ENCODE assay signal across 26 mouse cellular contexts in genomic region chr6:12445486-12445885, GRCm38 (mm10).
DNase-seq lines count a peak whose midpoint lies in the region; ATAC-seq and TF ChIP-seq lines count a peak whose summit lies in the region.
"Had no signal": no experiment of that assay in that cellular context is flagged by ENCODE, and none has a peak within 500 bp of the region (broad histone marks: within the 10 kb centered on the region; RNA-seq: fewer than 3 reads in every experiment).

No protein-coding gene starts in this region.

- H3K9ac ChIP-seq in MEL (ENCODE audit: control insufficient read depth, low read depth, low read length, poor library complexity, severe bottlenecking) = no peak overlapping the region
- H3K9ac ChIP-seq: forebrain, embryonic 13.5 days; heart, embryonic 13.5 days; hindbrain, embryonic 12.5 days; hindbrain, embryonic 15.5 days had no signal

- DNase-seq in A20 (ENCODE audit: low read depth, low spot score) (peak; percentile 65), MEL (ENCODE audit: low read depth, low spot score) (peak; percentile 43)
- DNase-seq in left cerebral cortex, postnatal 36 days (ENCODE audit: low spot score in 2 of 2) = no peak
- no peak for DNase-seq in thymus, adult 2 months
- no peak for DNase-seq in frontal cortex, postnatal 14 days (ENCODE audit: low spot score in 2 of 2)
- no peak for DNase-seq in urinary bladder, postnatal 10 days (ENCODE audit: low spot score)
- DNase-seq: adrenal gland, postnatal 10 days; cerebellum, adult 11 months; cerebellum, adult 2 months; cerebellum, adult 9-11 months; cerebellum, postnatal 25 days; gastrocnemius, adult 2 months; gastrocnemius, postnatal 14 days; heart, adult 18-20 months; heart, postnatal 14 days; heart, postnatal 4 days had no signal

- intact Hi-C loops in left cerebral cortex, postnatal 36 days (cut with DNase I) = no loop called here

- 81% methylated on average over 2 of the region's 2 CpGs for WGBS in thymus, adult 2 months

- H3K9me3 ChIP-seq in MEL (replicated peaks; ENCODE audit: insufficient read depth, low read length) = no peaks in the 10 kb centered on the region
- H3K9me3 ChIP-seq: forebrain, embryonic 10.5 days; forebrain, embryonic 13.5 days; heart, embryonic 10.5 days; heart, embryonic 13.5 days; hindbrain, embryonic 12.5 days; hindbrain, embryonic 15.5 days had no signal

- no peak overlapping the region for H3K4me3 ChIP-seq in MEL (ENCODE audit: control insufficient read depth in 1 of 2, insufficient read depth in 1 of 2, low read depth in 2 of 2, low read length in 2 of 2)
- no peak overlapping the region for H3K4me3 ChIP-seq in thymus, adult 2 months (ENCODE audit: control insufficient read depth, insufficient read depth, low read length)
- H3K4me3 ChIP-seq: forebrain, embryonic 10.5 days; forebrain, embryonic 13.5 days; gastrocnemius, adult 2 months; heart, embryonic 10.5 days; heart, embryonic 13.5 days; hindbrain, embryonic 12.5 days; hindbrain, embryonic 15.5 days had no signal

- TF ChIP-seq EP300 in MEL (IDR thresholded peaks at IDR 0.05; ENCODE audit: low read depth in 1 of 2, low read length in 2 of 2) = no peak

- peak; percentile 77 for ATAC-seq in granulocyte monocyte progenitor cell, adult 5-6 weeks (replicated peaks; ENCODE audit: poor library complexity, severe bottlenecking)
- ATAC-seq: forebrain, embryonic 13.5 days; forebrain, embryonic 16.5 days; intestine, postnatal 0 days; Patski had no signal

- TF ChIP-seq RAD21 in MEL (IDR thresholded peaks at IDR 0.05; ENCODE audit: low read depth, low read length) = no peak

- no peaks in the 10 kb centered on the region for H3K4me1 ChIP-seq in MEL (ENCODE audit: control insufficient read depth in 1 of 2, insufficient read depth in 2 of 2, low read length in 2 of 2)
- no peaks in the 10 kb centered on the region for H3K4me1 ChIP-seq in thymus, adult 2 months (replicated peaks; ENCODE audit: control insufficient read depth, insufficient read depth, low read length)
- H3K4me1 ChIP-seq: forebrain, embryonic 10.5 days; forebrain, embryonic 13.5 days; heart, embryonic 10.5 days; heart, embryonic 13.5 days; hindbrain, embryonic 12.5 days; hindbrain, embryonic 15.5 days had no signal

- no peak for TF ChIP-seq POLR2A in MEL (IDR thresholded peaks at IDR 0.05; ENCODE audit: control insufficient read depth in 1 of 2, insufficient read depth in 1 of 2, low read depth in 1 of 2, low read length in 2 of 2, poor library complexity in 1 of 2)
- TF ChIP-seq POLR2A in thymus, adult 2 months (IDR thresholded peaks at IDR 0.05; ENCODE audit: control insufficient read depth, extremely low read depth, insufficient read depth, low read length, poor library complexity) = no peak

- no peak overlapping the region for H3K27ac ChIP-seq in MEL (ENCODE audit: control insufficient read depth, low read depth, low read length)
- no peak overlapping the region for H3K27ac ChIP-seq in thymus, adult 2 months (ENCODE audit: control insufficient read depth, insufficient read depth, low read length)
- H3K27ac ChIP-seq: forebrain, embryonic 10.5 days; forebrain, embryonic 13.5 days; gastrocnemius, adult 2 months; heart, embryonic 10.5 days; heart, embryonic 13.5 days; hindbrain, embryonic 12.5 days; hindbrain, embryonic 15.5 days had no signal

- no peaks in the 10 kb centered on the region for H3K36me3 ChIP-seq in MEL (ENCODE audit: control insufficient read depth in 1 of 2, insufficient read depth in 2 of 2, low read length in 2 of 2)
- no peaks in the 10 kb centered on the region for H3K36me3 ChIP-seq in thymus, adult 2 months (ENCODE audit: control insufficient read depth, insufficient read depth, low read length)
- H3K36me3 ChIP-seq: forebrain, embryonic 10.5 days; heart, embryonic 10.5 days; heart, embryonic 13.5 days; hindbrain, embryonic 12.5 days; hindbrain, embryonic 15.5 days had no signal

- no peak for TF ChIP-seq CTCF in MEL (IDR thresholded peaks at IDR 0.05 in 2 of 3, conservative IDR thresholded peaks at IDR 0.05 in 1 of 3; ENCODE audit: control insufficient read depth in 1 of 3, insufficient read depth in 1 of 3, low read depth in 2 of 3, low read length in 3 of 3, poor library complexity in 1 of 3, severe bottlenecking in 1 of 3)
- TF ChIP-seq CTCF in thymus, adult 2 months (IDR thresholded peaks at IDR 0.05; ENCODE audit: borderline replicate concordance, control insufficient read depth, extremely low read depth, insufficient read depth, low read length, poor library complexity) = no peak

- no peaks in the 10 kb centered on the region for H3K27me3 ChIP-seq in MEL (ENCODE audit: control insufficient read depth in 1 of 2, insufficient read depth in 2 of 2, low read length in 2 of 2)
- H3K27me3 ChIP-seq in thymus, adult 2 months (ENCODE audit: control insufficient read depth, insufficient read depth, low read length) = no peaks in the 10 kb centered on the region
- H3K27me3 ChIP-seq: forebrain, embryonic 13.5 days; heart, embryonic 13.5 days; hindbrain, embryonic 12.5 days; hindbrain, embryonic 15.5 days; Patski had no signal

- no peaks in the 10 kb centered on the region for H3K79me2 ChIP-seq in MEL (ENCODE audit: control insufficient read depth, insufficient read depth, low read length, poor library complexity)

TF ChIP-seq in MEL, 35 proteins besides CTCF, POLR2A, EP300 and RAD21:
- no peak for TF ChIP-seq ZNF384 (IDR thresholded peaks at IDR 0.05; ENCODE audit: low read depth, low read length)
- no peak for TF ChIP-seq E2F4 (IDR thresholded peaks at IDR 0.05; ENCODE audit: borderline replicate concordance, low read depth, low read length)
- no peak for TF ChIP-seq USF2 (IDR thresholded peaks at IDR 0.05; ENCODE audit: borderline replicate concordance in 1 of 2, insufficient read depth in 1 of 2, low read depth in 1 of 2, low read length in 2 of 2)
- TF ChIP-seq HCFC1 (IDR thresholded peaks at IDR 0.05; ENCODE audit: low read depth, low read length) = no peak
- TF ChIP-seq SIN3A (IDR thresholded peaks at IDR 0.05; ENCODE audit: low read length) = no peak
- no peak for TF ChIP-seq CHD1 (IDR thresholded peaks at IDR 0.05; ENCODE audit: low read depth, low read length)
- TF ChIP-seq GATA1 (IDR thresholded peaks at IDR 0.05; ENCODE audit: low read depth, low read length) = no peak
- no peak for TF ChIP-seq TCF12 (IDR thresholded peaks at IDR 0.05; ENCODE audit: low read depth, low read length)
- no peak for TF ChIP-seq MAFK (IDR thresholded peaks at IDR 0.05; ENCODE audit: borderline replicate concordance, low read depth, low read length)
- TF ChIP-seq TBP (IDR thresholded peaks at IDR 0.05; ENCODE audit: low read depth, low read length) = no peak
- TF ChIP-seq RCOR1 (IDR thresholded peaks at IDR 0.05; ENCODE audit: low read depth, low read length) = no peak
- no peak for TF ChIP-seq MYB (IDR thresholded peaks at IDR 0.05; ENCODE audit: low read depth, low read length)
- no peak for TF ChIP-seq MEF2A (IDR thresholded peaks at IDR 0.05; ENCODE audit: extremely low read depth, insufficient replicate concordance, low read depth, low read length, poor library complexity, severe bottlenecking)

Comparison
In these comparisons a context has a peak if more than half of its experiments do, and no peak if none do; other contexts are left out.
1. DNase-seq: peak in A20 (single experiment) and MEL (single experiment); none in left cerebral cortex, postnatal 36 days (0 of 2), thymus, adult 2 months (single experiment), frontal cortex, postnatal 14 days (0 of 2) and urinary bladder, postnatal 10 days (single experiment).